Mouse (Mus musculus) gastrocnemius, postnatal 14 days (tissue): ENCODE data around the gene BC024978. TPM values are rescaled to one million over a fixed set of nuclear protein-coding genes. Genes with fewer than 3 reads are reported as not detected.

ENCODE experiments used
- DNase-seq: peaks from one replicate; pipeline ENCODE4 v3.0.0; 2021; ENCODE audit warnings: mixed read lengths
- intact Hi-C: fragments of 180-260 bp; cut with DNase I; formaldehyde crosslinking; loops from one replicate; pipeline ENCODE4 v1.15.1; 2025; ENCODE audit warnings: low total_unique reads
- long read RNA-seq, 2 experiments: library from polyadenylated mRNA; stranded (forward); transcript quantifications; one replicate each; pipeline ENCODE4 v2.0.0; 2021
- total RNA-seq, 2 experiments: library from RNA; stranded (reverse); gene quantifications; 2 replicates each; pipeline ENCODE4 v1.2.3; 2021

Gene BC024978
- total RNA-seq = 10 to 100 TPM; 11.8 to 13.4 TPM
- long read RNA-seq, experiment 1, partial matches to known transcripts = 0 of 2 reads
- long read RNA-seq, experiment 1, other reads (novel, unspliced or antisense) = 2 of 2 reads
- long read RNA-seq, experiment 2 = 0 reads

DNA sequence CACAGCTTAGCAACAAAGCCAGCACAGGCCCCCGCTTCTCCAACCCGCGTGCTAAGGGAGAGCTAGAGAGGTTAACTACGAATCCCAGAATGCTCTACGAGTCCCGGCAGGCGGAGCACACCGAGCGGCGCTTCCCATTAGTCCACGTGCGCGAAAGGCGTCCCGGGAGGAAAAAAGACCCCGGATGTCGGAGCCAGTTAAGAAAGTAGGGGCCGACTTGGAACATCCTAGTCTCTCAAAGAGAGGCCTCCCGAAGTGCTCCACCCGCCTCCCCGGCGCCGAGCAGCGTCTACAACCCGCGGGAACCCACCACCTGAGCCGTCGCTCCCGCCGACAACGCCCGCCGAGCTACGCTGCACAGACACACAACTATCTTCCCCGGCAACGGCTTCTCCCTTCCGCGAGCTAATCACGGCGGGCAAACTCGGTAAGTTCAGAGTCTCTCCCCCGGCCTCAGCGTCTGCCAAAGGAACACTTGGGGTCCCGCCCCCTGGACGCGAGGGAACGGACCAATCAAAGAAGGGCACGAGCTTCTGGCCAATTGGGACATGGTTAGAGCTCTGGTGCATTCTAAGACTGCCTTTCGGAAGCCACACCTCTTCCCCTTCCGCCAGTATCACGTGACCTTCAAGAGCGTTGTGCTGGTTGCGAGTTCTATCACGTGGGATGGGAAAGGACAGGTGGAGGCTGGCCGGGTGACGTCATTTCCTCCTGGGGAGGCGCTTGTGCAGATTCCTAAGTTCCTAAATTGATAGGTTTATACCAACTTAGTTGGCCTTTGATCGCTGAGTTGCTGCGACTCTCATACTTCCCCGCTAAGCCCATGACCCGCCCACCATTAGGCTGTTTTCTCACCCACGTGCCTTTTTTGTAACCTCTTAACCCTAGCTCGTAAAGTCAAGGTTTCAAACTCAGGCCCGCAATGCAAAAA is at the start of gene BC024978, which contains the start of gene Snrpa:
TSS of gene BC024978 (plus strand) at position 101 of the 931 bp plus-strand sequence.
TSS of gene Snrpa (minus strand) at position 591 of the 931 bp plus-strand sequence.
- intact Hi-C loops = no loop called here
- DNase-seq = peak; percentile 96

DNA sequence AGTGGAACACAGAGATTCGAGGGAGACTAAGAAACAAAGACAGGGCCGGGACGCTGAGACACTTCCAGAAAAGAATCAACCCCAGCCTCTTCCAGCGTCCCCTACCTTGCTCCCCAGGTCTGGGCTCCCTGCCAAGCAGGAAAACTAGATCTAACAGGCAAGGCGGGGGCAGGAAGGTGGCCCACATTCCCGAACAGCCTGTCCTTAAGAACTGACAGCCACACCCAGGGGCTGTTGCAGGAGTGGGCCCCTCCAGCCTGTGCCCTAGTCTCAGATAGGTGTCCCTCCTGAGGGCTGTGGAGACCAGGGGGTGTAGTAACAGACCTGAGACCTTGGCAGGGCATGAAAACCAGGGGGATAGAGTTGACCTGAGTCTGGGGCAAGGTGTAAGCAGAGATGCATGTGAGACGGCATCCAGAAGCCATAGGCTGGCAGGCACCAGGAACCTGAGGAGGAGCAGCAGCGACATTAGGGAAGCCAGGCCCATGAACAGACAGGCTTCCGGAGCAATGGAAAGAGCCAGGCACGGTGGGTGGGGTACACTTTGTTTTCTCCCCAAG is 42.3 kb upstream of the BC024978 start, which contains the start of gene Cyp2t4:
TSS of gene Cyp2t4 (plus strand) at position 510 of the 560 bp plus-strand sequence.
- intact Hi-C loops = no loop called here
- no peak for DNase-seq

GRCm38 (mm10) chr7:27156005-27156404 is 39.6 kb upstream of the BC024978 start:
- intact Hi-C loops = no loop called here

GRCm38 (mm10) chr7:27158171-27158570 is 37.4 kb upstream of the BC024978 start:
- no peak for DNase-seq
- intact Hi-C loops = no loop called here

More at GRCm38 (mm10) chr7:27156005-27156404, 39.6 kb upstream of the BC024978 start:
- DNase-seq = no peak

GRCm38 (mm10) chr7:27159256-27159655 is 36.3 kb upstream of the BC024978 start:
- intact Hi-C loops = no loop called here
- DNase-seq = no peak

- intact Hi-C loops = no loop called here
- peak; percentile 89 for DNase-seq
Observed at GRCm38 (mm10) chr7:27159882-27160281, 35.7 kb upstream of the BC024978 start.

DNA sequence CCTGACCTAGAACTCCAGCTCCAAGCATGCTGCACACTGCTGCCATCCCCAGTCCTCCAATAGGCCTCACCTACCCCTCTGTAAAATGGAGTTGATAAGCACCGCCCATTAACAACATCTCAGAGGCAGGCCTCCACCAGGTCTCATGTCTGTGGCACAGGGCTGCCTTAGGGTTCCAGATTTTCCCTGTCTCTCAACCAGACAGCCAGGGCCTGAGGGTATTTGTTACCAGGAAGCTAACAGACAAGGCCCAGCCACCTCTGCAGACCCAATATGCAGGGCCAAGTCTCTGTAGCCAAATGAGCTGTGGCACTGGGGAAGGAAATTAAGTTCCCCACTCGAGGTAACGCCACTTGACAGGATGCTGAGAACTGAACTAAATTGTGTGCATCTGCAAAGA is 34.7 kb upstream of the BC024978 start:
- intact Hi-C loops = no loop called here

GRCm38 (mm10) chr7:27161744-27162143 is 33.8 kb upstream of the BC024978 start:
- intact Hi-C loops = no loop called here
- no peak for DNase-seq

More for the DNA sequence above, 34.7 kb upstream of the BC024978 start:
- no peak for DNase-seq

DNA sequence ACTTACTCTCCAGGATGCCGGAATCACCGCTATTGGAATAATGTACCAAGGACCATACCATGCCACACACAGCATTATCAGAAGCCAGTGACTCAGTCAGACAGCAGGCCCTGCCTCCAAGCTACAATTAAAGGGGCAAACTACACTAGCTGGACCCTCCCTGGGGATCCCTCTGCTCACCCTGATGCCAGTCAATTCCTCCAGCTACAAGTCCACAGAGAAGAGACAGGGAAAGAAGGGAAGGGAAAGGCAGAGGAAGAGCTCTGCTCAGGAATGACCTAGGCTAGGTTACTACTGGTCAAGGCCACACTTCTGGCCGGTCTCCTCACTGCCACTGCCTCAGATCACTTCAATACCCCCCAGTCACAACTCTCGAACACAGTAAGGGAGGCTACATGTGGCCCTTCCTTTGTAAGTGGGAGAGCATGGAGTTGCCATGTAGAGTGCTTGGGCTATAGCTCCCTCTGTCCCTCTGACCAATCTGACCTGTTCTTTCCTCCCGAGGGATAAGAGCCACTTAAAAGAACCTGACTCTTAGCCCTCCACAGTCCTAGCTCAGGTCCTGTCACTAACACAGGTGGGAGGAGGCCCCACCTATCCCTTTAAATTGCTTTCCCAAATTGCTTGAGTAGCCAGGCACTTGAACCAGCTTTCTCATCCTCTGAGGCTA is 32.7 kb upstream of the BC024978 start:
- DNase-seq = no peak
- intact Hi-C loops = no loop called here

GRCm38 (mm10) chr7:27163450-27163805 is 32.2 kb upstream of the BC024978 start:
- no peak for DNase-seq
- intact Hi-C loops = no loop called here

GRCm38 (mm10) chr7:27164112-27164947 is 31.3 kb upstream of the BC024978 start:
- intact Hi-C loops = no loop called here
- DNase-seq = no peak

GRCm38 (mm10) chr7:27165007-27165655 is 30.4 kb upstream of the BC024978 start:
- intact Hi-C loops = no loop called here
- DNase-seq = peak; percentile 45

- intact Hi-C loops = no loop called here
Observed at GRCm38 (mm10) chr7:27165696-27166095, 29.9 kb upstream of the BC024978 start.

DNA sequence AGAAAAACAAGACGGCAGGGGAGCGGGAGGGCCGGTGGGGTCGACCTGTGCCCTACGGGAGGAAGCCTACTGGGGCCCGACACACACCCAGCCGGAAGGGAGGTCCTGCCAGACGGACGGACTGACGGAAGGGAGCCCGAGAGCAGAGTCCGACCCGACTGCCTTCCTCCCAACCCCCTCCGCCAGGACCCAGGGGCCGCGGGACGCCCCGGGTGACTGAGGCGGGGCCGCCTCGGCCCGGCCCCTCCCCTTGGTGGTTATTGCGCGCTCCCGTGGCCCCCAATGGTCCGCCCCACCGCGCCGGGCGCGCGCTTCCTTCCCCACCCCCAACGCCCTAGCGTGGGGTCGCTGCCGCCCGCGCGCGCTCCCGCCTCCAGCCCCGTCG is 29.4 kb upstream of the BC024978 start:
- intact Hi-C loops = no loop called here
- peak; percentile 91 for DNase-seq

More at GRCm38 (mm10) chr7:27165696-27166095, 29.9 kb upstream of the BC024978 start:
- no peak for DNase-seq

GRCm38 (mm10) chr7:27166614-27167474 is 28.7 kb upstream of the BC024978 start, which contains the start of gene Egln2:
Gene Egln2 (minus strand): TSS chr7:27166802.
- DNase-seq = peak; percentile 96
- intact Hi-C loops = no loop called here

- DNase-seq = no peak
- intact Hi-C loops = no loop called here
Observed at GRCm38 (mm10) chr7:27167475-27168094, 28.0 kb upstream of the BC024978 start.

DNA sequence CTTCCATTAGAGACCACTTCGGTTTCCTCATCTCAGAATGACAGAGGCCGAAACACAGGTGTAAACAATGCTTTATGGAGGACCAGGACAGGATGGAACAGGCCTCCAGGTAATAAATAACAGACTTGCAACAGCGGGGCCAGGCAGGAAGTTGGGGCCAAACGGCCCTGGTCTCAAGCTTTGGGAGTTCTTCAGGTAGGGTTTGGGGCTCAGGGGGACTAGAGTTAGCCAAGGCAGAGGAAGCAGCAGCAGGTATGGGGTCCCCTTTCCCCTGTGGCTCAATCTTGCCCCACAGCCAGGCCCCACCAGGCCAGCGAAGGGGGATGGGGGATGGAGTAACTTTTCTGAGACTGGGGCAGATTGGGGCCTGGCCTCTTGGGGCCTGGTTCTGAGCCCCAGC is 27.2 kb upstream of the BC024978 start:
- DNase-seq = no peak
- intact Hi-C loops = no loop called here
